Mouse (Mus musculus) heart, postnatal 0 days (tissue): ENCODE measurements at regions not wholly inside any gene's neighbourhood (a gene's known extent, or its start where the extent isn't known, plus 50 kb on each side); places are given as distances from the start of the nearest gene placed in this dataset.
A peak's percentile ranks its signal among the peaks of the same experiment; 100 is the strongest.

ENCODE experiments used
- ATAC-seq: fragments of 200-750 bp; cut with Nextera tagmentation; 2 replicates; pipeline ENCODE4 v1.8.0; 2017; ENCODE audit warnings: low read depth, moderate number of reproducible peaks, moderate library complexity; ENCODE audit not compliant: insufficient read depth
- DNase-seq: peaks from one replicate; pipeline ENCODE4 v3.0.0-alpha.2; 2016; ENCODE audit warnings: low spot score
- H3K27ac ChIP-seq: fragments of 300-500 bp; sonication (generic); 2 replicates; pipeline ENCODE4 v1.5.1; 2014; ENCODE audit warnings: low read depth, mild to moderate bottlenecking
- H3K27me3 ChIP-seq: fragments of 300-500 bp; sonication (generic); 2 replicates; pipeline ENCODE4 v1.6.1; 2014; ENCODE audit warnings: low read length, mixed read lengths; ENCODE audit not compliant: control insufficient read depth, insufficient read depth
- H3K36me3 ChIP-seq: fragments of 300-500 bp; sonication (generic); replicated peaks from 2 replicates; pipeline ENCODE4 v1.6.1; 2014; ENCODE audit warnings: low read length, mixed read lengths; ENCODE audit not compliant: control insufficient read depth, insufficient read depth
- H3K4me1 ChIP-seq: fragments of 300-500 bp; sonication (generic); 2 replicates; pipeline ENCODE4 v1.6.1; 2014; ENCODE audit warnings: antibody characterized with exemption; ENCODE audit not compliant: control insufficient read depth, insufficient read depth
- H3K4me2 ChIP-seq: fragments of 300-500 bp; sonication (generic); 2 replicates; pipeline ENCODE4 v1.6.1; 2014; ENCODE audit warnings: low read depth, mild to moderate bottlenecking, low read length, moderate library complexity
- H3K4me3 ChIP-seq: fragments of 300-500 bp; sonication (generic); 2 replicates; pipeline ENCODE4 v1.5.1; 2014; ENCODE audit warnings: low read depth, low read length
- H3K9ac ChIP-seq: fragments of 300-500 bp; sonication (generic); replicated peaks from 2 replicates; pipeline ENCODE4 v1.6.1; 2014; ENCODE audit warnings: low read depth, low read length, mixed read lengths
- H3K9me3 ChIP-seq: fragments of 300-500 bp; sonication (generic); replicated peaks from 2 replicates; pipeline ENCODE4 v1.6.1; 2016; ENCODE audit warnings: low read length; ENCODE audit not compliant: control insufficient read depth
- CTCF ChIP-seq: IDR thresholded peaks from 2 replicates; pipeline ENCODE4 v1.5.1; 2016; ENCODE audit warnings: antibody characterized with exemption, control low read depth, low read depth
- EP300 ChIP-seq: IDR thresholded peaks from 2 replicates; pipeline ENCODE4 v1.6.1; 2016; ENCODE audit warnings: antibody characterized with exemption, low read depth
- WGBS: fragments of 180-500 bp; shearing (Covaris S2); extraction: QIAGEN DNeasy Blood & Tissue Kit; methylation state at CpG from one replicate; pipeline ENCODE4 v1.1.7; 2014; 5-methylcytosine and 5-hydroxymethylcytosine counted together

GRCm38 (mm10) chr4:106025966-106026637, 236.4 kb downstream of the Gm12728 start:
- no peak for DNase-seq
- H3K4me2 ChIP-seq, result no peak overlapping the region
- 71% methylated on average over 15 of the region's 15 CpGs for WGBS

GRCm38 (mm10) chr4:106040376-106040775, 250.7 kb downstream of the Gm12728 start:
- Histone ChIP-seq H3K4me3 (no peak overlapping the region), H3K36me3 (no peaks in the 10 kb centered on the region), H3K4me1 (peaks cover 10% of the 10 kb centered on the region; the same call in 1 of the 2 replicates), H3K9me3 (no peaks in the 10 kb centered on the region), H3K9ac (no peak overlapping the region), H3K27ac (no peak overlapping the region), H3K27me3 (no peaks in the 10 kb centered on the region), H3K4me2 (no peak overlapping the region)
- ATAC-seq, result no peak
- DNase-seq, result no peak
- WGBS, result 80% methylated on average over 7 of the region's 7 CpGs
- TF ChIP-seq EP300 (no peak), CTCF (no peak)

More at GRCm38 (mm10) chr4:106025966-106026637, 236.4 kb downstream of the Gm12728 start:
- H3K9me3 ChIP-seq, result no peaks in the 10 kb centered on the region
- no peak overlapping the region for H3K27ac ChIP-seq
- ATAC-seq, result no peak
- TF ChIP-seq EP300, result no peak
- TF ChIP-seq CTCF, result no peak
- no peaks in the 10 kb centered on the region for H3K36me3 ChIP-seq
- H3K4me3 ChIP-seq, result no peak overlapping the region
- no peaks in the 10 kb centered on the region for H3K27me3 ChIP-seq
- no peak overlapping the region for H3K9ac ChIP-seq
- no peaks in the 10 kb centered on the region for H3K4me1 ChIP-seq

GRCm38 (mm10) chr4:106042456-106042855, 252.8 kb downstream of the Gm12728 start:
- ATAC-seq (no peak), DNase-seq (no peak)
- no peak overlapping the region for H3K9ac ChIP-seq
- H3K9me3 ChIP-seq, result no peaks in the 10 kb centered on the region
- no peak overlapping the region for H3K27ac ChIP-seq
- no peaks in the 10 kb centered on the region for H3K27me3 ChIP-seq
- H3K4me1 ChIP-seq, result peaks cover 10% of the 10 kb centered on the region; the same call in 1 of the 2 replicates
- H3K4me2 ChIP-seq, result no peak overlapping the region
- TF ChIP-seq CTCF, result no peak
- TF ChIP-seq EP300, result no peak
- no peaks in the 10 kb centered on the region for H3K36me3 ChIP-seq
- H3K4me3 ChIP-seq, result no peak overlapping the region
- WGBS, result 41% methylated on average over 3 of the region's 3 CpGs

- Histone ChIP-seq H3K4me3 (no peak overlapping the region), H3K36me3 (no peaks in the 10 kb centered on the region), H3K4me1 (peaks cover 10% of the 10 kb centered on the region; the same call in 1 of the 2 replicates), H3K9me3 (no peaks in the 10 kb centered on the region), H3K27ac (0 out of 2 replicates have a peak overlapping the region, but pooled peaks have one; percentile 1), H3K27me3 (no peaks in the 10 kb centered on the region), H3K4me2 (no peak overlapping the region), H3K9ac (no peak overlapping the region)
- peak; percentile 54 for DNase-seq
- ATAC-seq, result no peak
- 33% methylated on average over 9 of the region's 9 CpGs for WGBS
- TF ChIP-seq EP300 (no peak), CTCF (no peak)
Measured at GRCm38 (mm10) chr4:106043661-106044060, 254.0 kb downstream of the Gm12728 start.

- 47% methylated on average over 8 of the region's 8 CpGs for WGBS
- Histone ChIP-seq H3K9ac (no peak overlapping the region), H3K4me1 (peaks cover 10% of the 10 kb centered on the region; the same call in 1 of the 2 replicates), H3K4me3 (no peak overlapping the region), H3K36me3 (no peaks in the 10 kb centered on the region), H3K9me3 (no peaks in the 10 kb centered on the region), H3K27me3 (no peaks in the 10 kb centered on the region), H3K4me2 (no peak overlapping the region), H3K27ac (no peak overlapping the region)
- ATAC-seq, result no peak
- TF ChIP-seq EP300 (no peak), CTCF (no peak)
- no peak for DNase-seq
Measured at GRCm38 (mm10) chr4:106048053-106048452, 258.4 kb downstream of the Gm12728 start.

GRCm38 (mm10) chr4:106048797-106049196, 259.1 kb downstream of the Gm12728 start:
- Histone ChIP-seq H3K27ac (no peak overlapping the region), H3K36me3 (no peaks in the 10 kb centered on the region), H3K4me1 (peaks cover 2% of the 10 kb centered on the region; the same call in 1 of the 2 replicates), H3K9ac (no peak overlapping the region), H3K4me2 (no peak overlapping the region), H3K27me3 (no peaks in the 10 kb centered on the region), H3K9me3 (no peaks in the 10 kb centered on the region), H3K4me3 (no peak overlapping the region)
- ATAC-seq (no peak), DNase-seq (no peak)
- TF ChIP-seq CTCF, result no peak
- TF ChIP-seq EP300, result no peak
- WGBS, result 72% methylated on average over 8 of the region's 8 CpGs
